Mouse (Mus musculus) heart, adult 2 months (tissue): ENCODE measurements at regions not wholly inside any gene's neighbourhood (a gene's known extent, or its start where the extent isn't known, plus 50 kb on each side); places are given as distances from the start of the nearest gene placed in this dataset.

ENCODE experiments used
- DNase-seq, 2 experiments: peaks; one replicate each; pipeline ENCODE4 v3.0.0; 2021
- H3K27ac ChIP-seq: fragments of 200-600 bp; 2 replicates; pipeline ENCODE4 v1.8.1; 2022
- H3K27me3 ChIP-seq: fragments of 200-500 bp; 2 replicates; pipeline ENCODE4 v1.6.1; 2012; ENCODE audit warnings: mild to moderate bottlenecking, low read length, inconsistent platforms, mixed read lengths; ENCODE audit not compliant: control insufficient read depth, insufficient read depth
- H3K36me3 ChIP-seq: fragments of 200-500 bp; 2 replicates; pipeline ENCODE4 v1.6.1; 2012; ENCODE audit warnings: low read length, inconsistent platforms; ENCODE audit not compliant: control insufficient read depth, insufficient read depth
- H3K4me1 ChIP-seq: fragments of 200-500 bp; 2 replicates; pipeline ENCODE4 v1.6.1; 2011; ENCODE audit warnings: low read length; ENCODE audit not compliant: control insufficient read depth, insufficient read depth
- H3K4me3 ChIP-seq: fragments of 200-600 bp; 2 replicates; pipeline ENCODE4 v1.8.1; 2022
- H3K79me2 ChIP-seq: fragments of 200-500 bp; replicated peaks from 2 replicates; pipeline ENCODE4 v1.6.1; 2012; ENCODE audit warnings: mild to moderate bottlenecking, inconsistent platforms, low read length, moderate library complexity, mixed read lengths; ENCODE audit not compliant: control insufficient read depth, insufficient read depth
- H3K9ac ChIP-seq: fragments of 200-500 bp; 2 replicates; pipeline ENCODE4 v1.6.1; 2012; ENCODE audit warnings: low read depth, mild to moderate bottlenecking, control low read depth, inconsistent platforms, low read length, mixed read lengths
- CTCF ChIP-seq: fragments of 200-600 bp; IDR thresholded peaks from 2 replicates; pipeline ENCODE4 v1.8.1; 2022; ENCODE audit warnings: antibody characterized with exemption, mild to moderate bottlenecking, moderate library complexity
- EP300 ChIP-seq: fragments of 200-500 bp; IDR thresholded peaks from 2 replicates; pipeline ENCODE4 v1.6.1; 2011; ENCODE audit warnings: low read depth, low read length, control low read depth; ENCODE audit not compliant: insufficient read depth
- POLR2A ChIP-seq: fragments of 200-500 bp; IDR thresholded peaks from 2 replicates; pipeline ENCODE4 v1.6.1; 2011; ENCODE audit warnings: mild to moderate bottlenecking, low read depth, low read length, control low read depth; ENCODE audit not compliant: insufficient read depth
- WGBS: fragments of 180-500 bp; shearing (Covaris S2); methylation state at CpG from one replicate; pipeline ENCODE4 v1.1.7; 2018; 5-methylcytosine and 5-hydroxymethylcytosine counted together
- intact Hi-C: fragments of 180-260 bp; cut with DNase I; formaldehyde crosslinking; loops from one replicate; pipeline ENCODE4 v1.15.1; 2025

GRCm38 (mm10) chr1:119293839-119294238 lies 128.2 kb downstream of the Inhbb start:
- intact Hi-C loops = no loop called here
- TF ChIP-seq POLR2A (no peak), CTCF (no peak), EP300 (no peak)
- Histone ChIP-seq H3K79me2 (no peaks in the 10 kb centered on the region), H3K36me3 (no peaks in the 10 kb centered on the region), H3K9ac (no peak overlapping the region), H3K4me3 (no peak overlapping the region), H3K27me3 (no peaks in the 10 kb centered on the region), H3K4me1 (peaks cover 5% of the 10 kb centered on the region; the same call in 1 of the 2 replicates), H3K27ac (no peak overlapping the region)
- 90% methylated on average over 9 of the region's 9 CpGs for WGBS
- no peak for DNase-seq

GRCm38 (mm10) chr1:119292216-119292615 lies 129.8 kb downstream of the Inhbb start:
- Histone ChIP-seq H3K9ac (no peak overlapping the region), H3K4me1 (peaks cover 5% of the 10 kb centered on the region; the same call in 1 of the 2 replicates), H3K79me2 (no peaks in the 10 kb centered on the region), H3K27ac (no peak overlapping the region), H3K27me3 (no peaks in the 10 kb centered on the region), H3K36me3 (no peaks in the 10 kb centered on the region), H3K4me3 (no peak overlapping the region)
- whole genome bisulfite sequencing = 35% methylated on average over 7 of the region's 7 CpGs
- no peak for TF ChIP-seq CTCF
- TF ChIP-seq POLR2A = no peak
- TF ChIP-seq EP300 = no peak
- intact Hi-C loops = no loop called here
- DNase-seq = peak; percentile 74 to 85

- Histone ChIP-seq H3K9ac (no peak overlapping the region), H3K36me3 (no peaks in the 10 kb centered on the region), H3K27ac (no peak overlapping the region), H3K4me1 (peaks cover 3% of the 10 kb centered on the region; the same call in 1 of the 2 replicates), H3K27me3 (no peaks in the 10 kb centered on the region), H3K4me3 (no peak overlapping the region), H3K79me2 (no peaks in the 10 kb centered on the region)
- intact Hi-C loops = no loop called here
- no peak for DNase-seq
- WGBS = 84% methylated on average over 8 of the region's 9 CpGs
- TF ChIP-seq POLR2A (no peak), EP300 (no peak), CTCF (no peak)
Measured at GRCm38 (mm10) chr1:119290165-119290916, 131.7 kb downstream of the Inhbb start.

GRCm38 (mm10) chr1:119289516-119290164 lies 132.4 kb downstream of the Inhbb start:
- Histone ChIP-seq H3K79me2 (no peaks in the 10 kb centered on the region), H3K27me3 (no peaks in the 10 kb centered on the region), H3K36me3 (no peaks in the 10 kb centered on the region), H3K27ac (no peak overlapping the region), H3K4me3 (no peak overlapping the region), H3K9ac (no peak overlapping the region), H3K4me1 (peaks cover 2% of the 10 kb centered on the region; the same call in 1 of the 2 replicates)
- DNase-seq = no peak
- TF ChIP-seq CTCF (no peak), EP300 (no peak), POLR2A (no peak)
- intact Hi-C loops = no loop called here
- 74% methylated on average over 11 of the region's 11 CpGs for whole genome bisulfite sequencing

- no peaks in the 10 kb centered on the region for H3K4me1 ChIP-seq
- H3K27me3 ChIP-seq = no peaks in the 10 kb centered on the region
- TF ChIP-seq POLR2A (no peak), EP300 (no peak), CTCF (no peak)
- DNase-seq = no peak
- intact Hi-C loops = no loop called here
- H3K4me3 ChIP-seq = no peak overlapping the region
- 92% methylated on average over 1 of the region's 1 CpGs for WGBS
- no peak overlapping the region for H3K9ac ChIP-seq
- no peak overlapping the region for H3K27ac ChIP-seq
- H3K36me3 ChIP-seq = no peaks in the 10 kb centered on the region
- no peaks in the 10 kb centered on the region for H3K79me2 ChIP-seq
Measured at GRCm38 (mm10) chr1:119282416-119282815, 139.6 kb downstream of the Inhbb start.

- WGBS = 88% methylated on average over 3 of the region's 3 CpGs
- no peak overlapping the region for H3K4me3 ChIP-seq
- intact Hi-C loops = no loop called here
- TF ChIP-seq EP300 (no peak), POLR2A (no peak), CTCF (no peak)
- no peaks in the 10 kb centered on the region for H3K36me3 ChIP-seq
- no peaks in the 10 kb centered on the region for H3K79me2 ChIP-seq
- no peak overlapping the region for H3K9ac ChIP-seq
- no peak overlapping the region for H3K27ac ChIP-seq
- no peaks in the 10 kb centered on the region for H3K4me1 ChIP-seq
- no peaks in the 10 kb centered on the region for H3K27me3 ChIP-seq
- no peak for DNase-seq
Measured at GRCm38 (mm10) chr1:119279261-119279660, 142.8 kb downstream of the Inhbb start.
